Mouse (Mus musculus) cerebellum, postnatal 14 days (tissue): ENCODE results near the gene Arhgef5.
"Not testable (repeated sequence)": the region's sequence is repeated elsewhere in the genome, so short reads cannot be mapped to it uniquely, and the experiment has no call there.

ENCODE experiments used
- DNase-seq, 2 experiments: peaks; one replicate each; pipeline ENCODE4 v3.0.0; 2021; ENCODE audit warnings: mixed read lengths in 2 of 2

The Arhgef5 gene

GRCm38 (mm10) chr6:43265363-43266041, at the start of gene Arhgef5:
TSS of gene Arhgef5 (plus strand) at chr6:43265582.
- DNase-seq = peak; percentile 15 to 24

- DNase-seq = not testable (repeated sequence)
These were observed 34.1 kb upstream of the Arhgef5 start, which contains the start of gene Olfr47 for GRCm38 (mm10) chr6:43231255-43231654. TSS of gene Olfr47 (plus strand) at chr6:43231529.

- DNase-seq = peak; percentile 39 to 56
These were observed 23.3 kb upstream of the Arhgef5 start for GRCm38 (mm10) chr6:43242061-43242460.

- DNase-seq = no peak
These were observed 18.0 kb upstream of the Arhgef5 start for GRCm38 (mm10) chr6:43247396-43247795.

- no peak for DNase-seq
These were observed 12.4 kb upstream of the Arhgef5 start for GRCm38 (mm10) chr6:43252994-43253393.

- peak; percentile 8 to 18 for DNase-seq
These were observed 11.0 kb upstream of the Arhgef5 start for GRCm38 (mm10) chr6:43254193-43254926.

GRCm38 (mm10) chr6:43260756-43261155, 4.6 kb upstream of the Arhgef5 start:
- DNase-seq = no peak

- DNase-seq = no peak
These were observed 974 bp downstream of the Arhgef5 start for GRCm38 (mm10) chr6:43266356-43266755.

- DNase-seq = no peak
These were observed 7.2 kb downstream of the Arhgef5 start for GRCm38 (mm10) chr6:43272597-43272996.

- DNase-seq = no peak
These were observed 8.7 kb downstream of the Arhgef5 start for GRCm38 (mm10) chr6:43274123-43274522.

GRCm38 (mm10) chr6:43278247-43278646, 12.9 kb downstream of the Arhgef5 start:
- peak; percentile 10 to 17 for DNase-seq

- no peak for DNase-seq
These were observed 15.1 kb downstream of the Arhgef5 start for GRCm38 (mm10) chr6:43280481-43280880.

GRCm38 (mm10) chr6:43292041-43292440, 26.7 kb downstream of the Arhgef5 start:
- DNase-seq = no peak

- DNase-seq = no peak
These were observed 27.2 kb downstream of the Arhgef5 start for GRCm38 (mm10) chr6:43292471-43293076.

- no peak for DNase-seq
These were observed 27.8 kb downstream of the Arhgef5 start for GRCm38 (mm10) chr6:43293175-43293574.

GRCm38 (mm10) chr6:43295908-43296307, 30.5 kb downstream of the Arhgef5 start:
- peak; percentile 61 to 63 for DNase-seq

- DNase-seq = peak; percentile 32 to 71
These were observed 31.6 kb downstream of the Arhgef5 start for GRCm38 (mm10) chr6:43296798-43297507.

- DNase-seq = no peak
These were observed 32.1 kb downstream of the Arhgef5 start for GRCm38 (mm10) chr6:43297508-43297850.

GRCm38 (mm10) chr6:43309454-43309853, 44.1 kb downstream of the Arhgef5 start, which contains the start of gene Nobox:
TSS of gene Nobox (minus strand) at chr6:43309554.
- no peak for DNase-seq

- no peak for DNase-seq
These were observed 44.7 kb downstream of the Arhgef5 start for GRCm38 (mm10) chr6:43310071-43310470.

GRCm38 (mm10) chr6:43312546-43312945, 47.2 kb downstream of the Arhgef5 start:
- DNase-seq = no peak

GRCm38 (mm10) chr6:43312961-43313656, 47.7 kb downstream of the Arhgef5 start:
- DNase-seq = no peak
